Mouse (Mus musculus) myocyte (in vitro differentiated cells): ENCODE data around the gene Comt. TPM values are rescaled to one million over a fixed set of nuclear protein-coding genes. Genes with fewer than 3 reads are reported as not detected.

Experiments
- H3K27me3 ChIP-seq: one replicate; pipeline ENCODE4 v1.6.1; 2011; ENCODE audit not compliant: control insufficient read depth, insufficient read depth, insufficient read length
- H3K36me3 ChIP-seq: one replicate; pipeline ENCODE4 v1.6.1; 2011; ENCODE audit not compliant: control insufficient read depth, insufficient read depth
- H3K4me2 ChIP-seq: one replicate; pipeline ENCODE4 v1.6.1; 2011; ENCODE audit warnings: low read depth, control low read depth
- H3K4me3 ChIP-seq: one replicate; pipeline ENCODE4 v1.5.1; 2011; ENCODE audit warnings: mild to moderate bottlenecking, control low read depth, moderate library complexity
- H3K79me2 ChIP-seq: one replicate; pipeline ENCODE4 v1.6.1; 2011; ENCODE audit not compliant: control insufficient read depth, insufficient read depth
- H3ac ChIP-seq: one replicate; pipeline ENCODE4 v1.6.1; 2011; ENCODE audit not compliant: control insufficient read depth, insufficient read length
- CEBPB ChIP-seq: IDR thresholded peaks from 2 replicates; pipeline ENCODE4 v1.6.1; 2011; ENCODE audit warnings: mild to moderate bottlenecking, moderate library complexity; ENCODE audit not compliant: poor library complexity, insufficient read depth, severe bottlenecking
- E2F4 ChIP-seq: IDR thresholded peaks from one replicate; pipeline ENCODE4 v1.6.1; 2011; ENCODE audit warnings: mild to moderate bottlenecking, control low read depth, moderate library complexity; ENCODE audit not compliant: insufficient read depth
- MAX ChIP-seq: IDR thresholded peaks from one replicate; pipeline ENCODE4 v1.6.1; 2011; ENCODE audit warnings: low read depth, mild to moderate bottlenecking, control low read depth
- MYOD1 ChIP-seq, 3 experiments: IDR thresholded peaks; one replicate each; pipeline ENCODE4 v1.6.1; 2011; ENCODE audit warnings: control low read depth in 2 of 3, low read depth in 2 of 3, mild to moderate bottlenecking in 2 of 3, moderate library complexity in 1 of 3; ENCODE audit not compliant: insufficient read length in 2 of 3, control insufficient read depth in 1 of 3
- MYOG ChIP-seq, 3 experiments: IDR thresholded peaks; one replicate each; pipeline ENCODE4 v1.6.1; 2011; ENCODE audit warnings: control low read depth in 2 of 3, low read depth in 2 of 3, mild to moderate bottlenecking in 2 of 3; ENCODE audit not compliant: insufficient read length in 2 of 3, control insufficient read depth in 1 of 3, insufficient read depth in 1 of 3
- POLR2A ChIP-seq: IDR thresholded peaks from one replicate; pipeline ENCODE4 v1.6.1; 2011; ENCODE audit warnings: low read depth, mild to moderate bottlenecking, control low read depth, moderate library complexity; ENCODE audit not compliant: insufficient read length
- POLR2AphosphoS2 ChIP-seq: IDR thresholded peaks from one replicate; pipeline ENCODE4 v1.6.1; 2011; ENCODE audit warnings: low read depth, control low read depth; ENCODE audit not compliant: insufficient read length
- REST ChIP-seq: IDR thresholded peaks from one replicate; pipeline ENCODE4 v1.6.1; 2011; ENCODE audit warnings: mild to moderate bottlenecking, control low read depth, moderate library complexity; ENCODE audit not compliant: insufficient read depth, insufficient read length
- SRF ChIP-seq: IDR thresholded peaks from one replicate; pipeline ENCODE4 v1.6.1; 2011; ENCODE audit warnings: low read depth; ENCODE audit not compliant: control insufficient read depth, insufficient read length
- TCF12 ChIP-seq: IDR thresholded peaks from one replicate; pipeline ENCODE4 v1.6.1; 2011; ENCODE audit warnings: mild to moderate bottlenecking, control low read depth; ENCODE audit not compliant: poor library complexity, insufficient read depth, severe bottlenecking
- TCF3 ChIP-seq: IDR thresholded peaks from one replicate; pipeline ENCODE4 v1.6.1; 2011; ENCODE audit warnings: low read depth, control low read depth; ENCODE audit not compliant: insufficient read length
- USF1 ChIP-seq: IDR thresholded peaks from one replicate; pipeline ENCODE4 v1.6.1; 2011; ENCODE audit warnings: low read depth, mild to moderate bottlenecking, control low read depth, moderate library complexity
- polyA plus RNA-seq: library from polyadenylated mRNA; unstranded; fragments of >200 nt; fragmentation: generic; extraction: Trizol; gene quantifications from one replicate; pipeline ENCODE4 v1.2.1, GENCODE M21; 2012; ENCODE audit warnings: missing spikeins

Gene Comt
- polyA plus RNA-seq, 1 experiment: 93.6 TPM

DNA sequence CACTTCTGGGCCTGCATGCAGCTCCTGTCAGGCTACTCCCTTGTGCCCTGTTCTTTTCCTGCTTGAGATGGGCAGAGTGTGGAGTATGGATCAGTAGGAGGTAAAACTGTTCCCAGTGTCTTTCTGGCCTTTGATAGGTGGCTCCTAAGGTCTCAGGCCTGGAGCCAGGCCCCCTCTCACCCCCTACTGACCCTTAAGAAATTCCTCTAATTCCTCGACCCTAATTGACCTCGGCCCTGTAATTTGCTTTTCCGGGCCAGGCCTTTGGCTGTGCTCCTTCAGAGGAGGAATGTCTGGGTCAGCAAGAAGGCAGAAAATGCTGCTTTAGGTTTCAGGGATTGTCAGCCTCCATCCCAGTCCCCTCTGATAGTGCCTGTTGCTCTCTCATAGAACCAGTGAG lies 42.9 kb downstream of the Comt start:
- TF ChIP-seq REST: no peak
- no peak for TF ChIP-seq E2F4
- TF ChIP-seq MYOD1 (IDR thresholded peaks at IDR 0.05; ENCODE audit: control insufficient read depth in 1 of 3, insufficient read length in 2 of 3, low read depth in 2 of 3): no peak
- Histone ChIP-seq H3K4me3 (no peak overlapping the region), H3ac (no peak overlapping the region), H3K79me2 (no peaks in the 10 kb centered on the region), H3K36me3 (no peaks in the 10 kb centered on the region), H3K27me3 (no peaks in the 10 kb centered on the region), H3K4me2 (no peak overlapping the region)

GRCm38 (mm10) chr16:18383045-18383726 lies 43.5 kb downstream of the Comt start:
- Histone ChIP-seq H3K36me3 (no peaks in the 10 kb centered on the region), H3K27me3 (no peaks in the 10 kb centered on the region), H3K4me3 (no peak overlapping the region), H3K79me2 (no peaks in the 10 kb centered on the region), H3ac (no peak overlapping the region), H3K4me2 (no peak overlapping the region)
- no peak for TF ChIP-seq REST
- no peak for TF ChIP-seq POLR2AphosphoS2
- TF ChIP-seq MAX: no peak
- no peak for TF ChIP-seq POLR2A
- TF ChIP-seq CEBPB: no peak
- TF ChIP-seq SRF: no peak
- no peak for TF ChIP-seq TCF12
- no peak for TF ChIP-seq E2F4
- no peak for TF ChIP-seq USF1

GRCm38 (mm10) chr16:18381621-18382258 lies 44.9 kb downstream of the Comt start:
- Histone ChIP-seq H3K79me2 (no peaks in the 10 kb centered on the region), H3K4me3 (no peak overlapping the region), H3ac (no peak overlapping the region), H3K27me3 (no peaks in the 10 kb centered on the region), H3K4me2 (no peak overlapping the region), H3K36me3 (no peaks in the 10 kb centered on the region)
- TF ChIP-seq SRF (no peak), USF1 (no peak), POLR2AphosphoS2 (no peak), E2F4 (no peak), CEBPB (no peak), TCF3 (no peak), REST (no peak), MYOG (IDR thresholded peaks at IDR 0.05; ENCODE audit: control insufficient read depth in 1 of 3, insufficient read depth in 1 of 3, insufficient read length in 2 of 3, low read depth in 2 of 3) (peak in 2 of 3 experiments; percentile 6 to 61), TCF12 (no peak), POLR2A (no peak), MYOD1 (IDR thresholded peaks at IDR 0.05; ENCODE audit: control insufficient read depth in 1 of 3, insufficient read length in 2 of 3, low read depth in 2 of 3) (peak in 1 of 3 experiments; percentile 31), MAX (no peak)

DNA sequence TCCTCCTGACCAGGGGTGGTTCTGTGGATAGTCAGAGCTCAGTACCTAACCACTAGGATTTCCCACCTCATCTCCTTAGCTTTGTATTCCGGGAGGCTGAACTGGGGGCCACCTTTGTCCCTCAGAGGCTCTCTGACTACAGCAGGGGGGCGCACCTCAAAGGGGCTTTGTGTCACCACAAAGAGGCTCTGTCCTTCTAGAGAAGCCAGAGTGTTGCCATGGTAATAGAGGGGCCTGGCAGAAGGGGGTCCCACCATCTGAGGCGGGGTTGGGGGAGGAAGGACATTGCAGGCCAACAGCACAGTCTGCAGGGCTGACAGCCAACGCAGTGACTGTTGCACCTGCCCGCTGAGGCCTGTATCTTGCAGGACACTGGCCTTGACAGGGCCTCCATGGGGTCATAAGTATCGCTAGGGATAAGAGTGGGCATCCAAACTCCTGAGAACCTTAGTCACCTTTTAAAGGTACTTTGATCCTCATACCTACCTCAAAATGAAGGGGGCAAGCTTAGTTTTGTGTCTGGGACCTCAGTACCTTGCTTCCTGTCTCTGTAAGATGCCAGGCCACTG lies 46.1 kb downstream of the Comt start:
- Histone ChIP-seq H3K4me2 (no peak overlapping the region), H3K36me3 (no peaks in the 10 kb centered on the region), H3K27me3 (no peaks in the 10 kb centered on the region), H3ac (no peak overlapping the region), H3K4me3 (no peak overlapping the region), H3K79me2 (no peaks in the 10 kb centered on the region)
- TF ChIP-seq TCF12 (no peak), MYOG (IDR thresholded peaks at IDR 0.05; ENCODE audit: control insufficient read depth in 1 of 3, insufficient read depth in 1 of 3, insufficient read length in 2 of 3, low read depth in 2 of 3) (no peak), MAX (no peak), MYOD1 (IDR thresholded peaks at IDR 0.05; ENCODE audit: control insufficient read depth in 1 of 3, insufficient read length in 2 of 3, low read depth in 2 of 3) (no peak), POLR2AphosphoS2 (no peak), REST (no peak), POLR2A (no peak), E2F4 (no peak), USF1 (no peak), SRF (no peak), TCF3 (no peak), CEBPB (no peak)
